Mouse (Mus musculus) intestine, postnatal 0 days (tissue): ENCODE results near the gene Zfp507. TPM values are rescaled to one million over a fixed set of nuclear protein-coding genes. Genes with fewer than 3 reads are reported as not detected.
A peak's percentile ranks its signal among the peaks of the same experiment; 100 is the strongest.

Experiments
- ATAC-seq: fragments of 200-750 bp; cut with Nextera tagmentation; 2 replicates; pipeline ENCODE4 v1.8.0; 2017; ENCODE audit warnings: mild to moderate bottlenecking, moderate TSS enrichment, moderate library complexity
- H3K27ac ChIP-seq: fragments of 300-500 bp; sonication (generic); 2 replicates; pipeline ENCODE4 v1.5.1; 2014; ENCODE audit warnings: mild to moderate bottlenecking, low read depth, low read length, moderate library complexity
- H3K27me3 ChIP-seq: fragments of 300-500 bp; sonication (generic); replicated peaks from 2 replicates; pipeline ENCODE4 v1.6.1; 2014; ENCODE audit warnings: low read length, mixed read lengths; ENCODE audit not compliant: control insufficient read depth, insufficient read depth
- H3K36me3 ChIP-seq: fragments of 300-500 bp; sonication (generic); 2 replicates; pipeline ENCODE4 v1.6.1; 2014; ENCODE audit warnings: mild to moderate bottlenecking, moderate library complexity; ENCODE audit not compliant: control insufficient read depth, insufficient read depth
- H3K4me1 ChIP-seq: fragments of 300-500 bp; sonication (generic); replicated peaks from 2 replicates; pipeline ENCODE4 v1.6.1; 2014; ENCODE audit warnings: antibody characterized with exemption, low read length, mixed read lengths; ENCODE audit not compliant: control insufficient read depth, insufficient read depth
- H3K4me2 ChIP-seq: fragments of 300-500 bp; sonication (generic); replicated peaks from 2 replicates; pipeline ENCODE4 v1.6.1; 2014; ENCODE audit warnings: low read depth, mild to moderate bottlenecking, moderate library complexity
- H3K4me3 ChIP-seq: fragments of 300-500 bp; sonication (generic); 2 replicates; pipeline ENCODE4 v1.5.1; 2014; ENCODE audit warnings: low read depth, low read length
- H3K9ac ChIP-seq: fragments of 300-500 bp; sonication (generic); 2 replicates; pipeline ENCODE4 v1.6.1; 2014; ENCODE audit warnings: mild to moderate bottlenecking, low read depth, low read length
- H3K9me3 ChIP-seq: fragments of 300-500 bp; sonication (generic); 2 replicates; pipeline ENCODE4 v1.6.1; 2016; ENCODE audit warnings: mixed run types; ENCODE audit not compliant: control insufficient read depth
- CTCF ChIP-seq: sonication (generic); IDR thresholded peaks from 2 replicates; pipeline ENCODE4 v1.5.1; 2016; ENCODE audit warnings: low read depth, mild to moderate bottlenecking, control low read depth, antibody characterized with exemption, moderate library complexity
- WGBS: fragments of 180-500 bp; shearing (Covaris S2); extraction: QIAGEN DNeasy Blood & Tissue Kit; methylation state at CpG from one replicate; pipeline ENCODE4 v1.1.7; 2014; 5-methylcytosine and 5-hydroxymethylcytosine counted together
- polyA plus RNA-seq: library from polyadenylated mRNA; unstranded; fragments of >200 nt; fragmentation: Nextera tagmentation; extraction: Ambion mirVana; gene quantifications from 2 replicates; pipeline ENCODE4 v1.2.1, GENCODE M21; 2015

Gene Zfp507
- polyA plus RNA-seq, 1 experiment from 2014 or later, result 6.8 TPM

GRCm38 (mm10) chr7:35756510-35757440, 46.0 kb downstream of the Zfp507 start:
- Histone ChIP-seq H3K27ac (no peak overlapping the region), H3K4me3 (no peak overlapping the region), H3K36me3 (no peaks in the 10 kb centered on the region), H3K9me3 (no peaks in the 10 kb centered on the region), H3K4me2 (no peak overlapping the region), H3K27me3 (no peaks in the 10 kb centered on the region), H3K4me1 (no peaks in the 10 kb centered on the region), H3K9ac (no peak overlapping the region)
- TF ChIP-seq CTCF, result peak; percentile 62
- no peak for ATAC-seq
- WGBS, result 40% methylated on average over 14 of the region's 14 CpGs

GRCm38 (mm10) chr7:35754886-35755168, 48.0 kb downstream of the Zfp507 start:
- ATAC-seq, result no peak
- Histone ChIP-seq H3K4me1 (no peaks in the 10 kb centered on the region), H3K4me2 (peak overlapping the region; percentile 93), H3K4me3 (peak overlapping the region; percentile 69), H3K27ac (no peak overlapping the region), H3K9me3 (no peaks in the 10 kb centered on the region), H3K36me3 (no peaks in the 10 kb centered on the region), H3K27me3 (no peaks in the 10 kb centered on the region), H3K9ac (peak overlapping the region; percentile 45)
- TF ChIP-seq CTCF, result no peak
- 67% methylated on average over 4 of the region's 4 CpGs for WGBS

GRCm38 (mm10) chr7:35754033-35754885, 48.5 kb downstream of the Zfp507 start, which contains the start of gene Dpy19l3:
Gene Dpy19l3 (minus strand): TSS chr7:35754454.
- H3K27me3 ChIP-seq, result no peaks in the 10 kb centered on the region
- peak within 1 kb of the TSS; percentile 69 for H3K4me3 ChIP-seq
- TF ChIP-seq CTCF, result no peak
- H3K4me1 ChIP-seq, result no peaks in the 10 kb centered on the region
- peak within 1 kb of the TSS; percentile 36; the same call in 1 of the 2 replicates for H3K27ac ChIP-seq
- under 1% methylated on average over 68 of the region's 70 CpGs for WGBS
- H3K9ac ChIP-seq, result peak within 1 kb of the TSS; percentile 45
- ATAC-seq, result peak; percentile 94
- H3K4me2 ChIP-seq, result peak within 1 kb of the TSS; percentile 93
- no peaks in the 10 kb centered on the region for H3K9me3 ChIP-seq
- H3K36me3 ChIP-seq, result no peaks in the 10 kb centered on the region

GRCm38 (mm10) chr7:35753319-35754032, 49.3 kb downstream of the Zfp507 start:
- no peak for TF ChIP-seq CTCF
- H3K36me3 ChIP-seq, result 0 out of 2 replicates have a peak, but pooled peaks cover 1% of the 10 kb centered on the region
- WGBS, result 5% methylated on average over 15 of the region's 15 CpGs
- no peaks in the 10 kb centered on the region for H3K27me3 ChIP-seq
- peak overlapping the region; percentile 93 for H3K4me2 ChIP-seq
- H3K27ac ChIP-seq, result no peak overlapping the region
- H3K4me3 ChIP-seq, result peak overlapping the region; percentile 69
- no peaks in the 10 kb centered on the region for H3K4me1 ChIP-seq
- peak; percentile 11; the same call in 1 of the 2 replicates for ATAC-seq
- peak overlapping the region; percentile 45 for H3K9ac ChIP-seq
- H3K9me3 ChIP-seq, result no peaks in the 10 kb centered on the region

GRCm38 (mm10) chr7:35750873-35751272, 51.9 kb downstream of the Zfp507 start:
- WGBS, result 94% methylated on average over 9 of the region's 9 CpGs
- Histone ChIP-seq H3K4me1 (no peaks in the 10 kb centered on the region), H3K36me3 (peaks cover 8% of the 10 kb centered on the region; the same call in 1 of the 2 replicates), H3K4me2 (no peak overlapping the region), H3K4me3 (no peak overlapping the region), H3K27me3 (no peaks in the 10 kb centered on the region), H3K9ac (no peak overlapping the region), H3K27ac (no peak overlapping the region), H3K9me3 (no peaks in the 10 kb centered on the region)
- ATAC-seq, result no peak
- no peak for TF ChIP-seq CTCF
